22 mouse cellular contexts compared by ENCODE assay signal in genomic region chr3:146854473-146855087, GRCm38 (mm10). TPM values are rescaled to one million over a fixed set of nuclear protein-coding genes. Genes with fewer than 3 reads are reported as not detected.
DNase-seq lines count a peak whose midpoint lies in the region; ATAC-seq and TF ChIP-seq lines count a peak whose summit lies in the region.
"Had no signal": no experiment of that assay in that cellular context is flagged by ENCODE, and none has a peak within 500 bp of the region (broad histone marks: within the 10 kb centered on the region; RNA-seq: fewer than 3 reads in every experiment).

No protein-coding gene starts in this region.

- TF ChIP-seq CTCF in gastrocnemius, adult 2 months (IDR thresholded peaks at IDR 0.05): no peak

- intact Hi-C loops in gastrocnemius, adult 2 months (cut with DNase I): no loop called here
- intact Hi-C loops in gastrocnemius, postnatal 14 days (cut with DNase I; ENCODE audit: low total_unique reads): no loop called here

- peak overlapping the region; percentile 71; the same call in 1 of the 2 replicates for H3K4me2 ChIP-seq in midbrain, embryonic 14.5 days (ENCODE audit: low read length)
- H3K4me2 ChIP-seq in hindbrain, embryonic 15.5 days: peak overlapping the region; percentile 78; the same call in 1 of the 2 replicates
- H3K4me2 ChIP-seq in neural tube, embryonic 13.5 days: peak overlapping the region; percentile 76
- H3K4me2 ChIP-seq: liver, embryonic 15.5 days had no signal

- no peak for DNase-seq in gastrocnemius, adult 2 months
- no peak for DNase-seq in gastrocnemius, postnatal 14 days
- DNase-seq in midbrain, embryonic 14.5 days: no peak
- no peak for DNase-seq in midbrain, embryonic 10.5 days (ENCODE audit: low spot score)
- DNase-seq in left cerebral cortex, adult 11 months (ENCODE audit: low spot score): no peak
- DNase-seq in kidney, postnatal 4 days: no peak
- DNase-seq: adrenal gland, postnatal 14 days; cerebellum, postnatal 25 days; embryo, embryonic 11 days; kidney, postnatal 25 days; liver; lung, postnatal 4 days; thymus, adult 18-20 months; thymus, postnatal 36 days had no signal

- H3K4me1 ChIP-seq in midbrain, embryonic 14.5 days (ENCODE audit: control insufficient read depth, insufficient read depth, low read length): peaks cover 17% of the 10 kb centered on the region
- peaks cover 12% of the 10 kb centered on the region for H3K4me1 ChIP-seq in midbrain, embryonic 10.5 days
- peaks cover 26% of the 10 kb centered on the region for H3K4me1 ChIP-seq in hindbrain, embryonic 15.5 days (replicated peaks)
- peaks cover 30% of the 10 kb centered on the region for H3K4me1 ChIP-seq in neural tube, embryonic 13.5 days (replicated peaks)
- H3K4me1 ChIP-seq: liver, embryonic 15.5 days had no signal

- no peaks in the 10 kb centered on the region for H3K27me3 ChIP-seq in midbrain, embryonic 14.5 days (ENCODE audit: control insufficient read depth, insufficient read depth, low read length)
- no peaks in the 10 kb centered on the region for H3K27me3 ChIP-seq in midbrain, embryonic 10.5 days (ENCODE audit: low read depth, poor library complexity, severe bottlenecking)
- no peaks in the 10 kb centered on the region for H3K27me3 ChIP-seq in hindbrain, embryonic 15.5 days
- H3K27me3 ChIP-seq in neural tube, embryonic 13.5 days: no peaks in the 10 kb centered on the region

- no peak overlapping the region for H3K9ac ChIP-seq in midbrain, embryonic 14.5 days (replicated peaks; ENCODE audit: low read length)
- no peak overlapping the region for H3K9ac ChIP-seq in hindbrain, embryonic 15.5 days
- 0 out of 2 replicates have a peak overlapping the region, but pooled peaks have one; percentile 41 for H3K9ac ChIP-seq in neural tube, embryonic 13.5 days
- H3K9ac ChIP-seq: liver, embryonic 15.5 days had no signal

- peak overlapping the region; percentile 93 for H3K27ac ChIP-seq in gastrocnemius, adult 2 months
- H3K27ac ChIP-seq in midbrain, embryonic 14.5 days (replicated peaks; ENCODE audit: low read depth, low read length): no peak overlapping the region
- H3K27ac ChIP-seq in midbrain, embryonic 10.5 days (replicated peaks): no peak overlapping the region
- no peak overlapping the region for H3K27ac ChIP-seq in hindbrain, embryonic 15.5 days (replicated peaks)
- no peak overlapping the region for H3K27ac ChIP-seq in neural tube, embryonic 13.5 days (replicated peaks)
- H3K27ac ChIP-seq: heart, embryonic 10.5 days; limb, embryonic 10.5 days; liver, embryonic 15.5 days had no signal

- WGBS in midbrain, embryonic 14.5 days: 74% methylated on average over 7 of the region's 7 CpGs
- 86% methylated on average over 7 of the region's 7 CpGs for WGBS in midbrain, embryonic 10.5 days
- 75% methylated on average over 7 of the region's 7 CpGs for WGBS in hindbrain, embryonic 15.5 days
- 79% methylated on average over 7 of the region's 7 CpGs for WGBS in neural tube, embryonic 13.5 days

- ATAC-seq in midbrain, embryonic 14.5 days (ENCODE audit: low FRiP score, low TSS enrichment): no peak
- no peak for ATAC-seq in hindbrain, embryonic 15.5 days (ENCODE audit: low FRiP score, low read depth)
- no peak for ATAC-seq in neural tube, embryonic 13.5 days (ENCODE audit: low read depth)
- ATAC-seq: intestine, postnatal 0 days had no signal

- peak overlapping the region; percentile 89 for H3K4me3 ChIP-seq in gastrocnemius, adult 2 months
- H3K4me3 ChIP-seq in midbrain, embryonic 14.5 days (replicated peaks; ENCODE audit: low read depth, low read length): no peak overlapping the region; the same call in 1 of the 2 replicates
- H3K4me3 ChIP-seq in midbrain, embryonic 10.5 days: no peak overlapping the region
- H3K4me3 ChIP-seq in hindbrain, embryonic 15.5 days: no peak overlapping the region
- H3K4me3 ChIP-seq in neural tube, embryonic 13.5 days: peak overlapping the region; percentile 80; the same call in 1 of the 2 replicates
- H3K4me3 ChIP-seq: heart, embryonic 10.5 days; limb, embryonic 10.5 days; liver, embryonic 15.5 days; myocyte had no signal

- no peaks in the 10 kb centered on the region for H3K36me3 ChIP-seq in midbrain, embryonic 14.5 days (ENCODE audit: control insufficient read depth, insufficient read depth, low read length)
- H3K36me3 ChIP-seq in midbrain, embryonic 10.5 days: no peaks in the 10 kb centered on the region
- no peaks in the 10 kb centered on the region for H3K36me3 ChIP-seq in hindbrain, embryonic 15.5 days
- H3K36me3 ChIP-seq in neural tube, embryonic 13.5 days: no peaks in the 10 kb centered on the region
- H3K36me3 ChIP-seq: G1E; heart, embryonic 10.5 days; limb, embryonic 10.5 days; liver, embryonic 15.5 days had no signal

- no peaks in the 10 kb centered on the region for H3K9me3 ChIP-seq in midbrain, embryonic 14.5 days (ENCODE audit: control insufficient read depth, low read length)
- no peaks in the 10 kb centered on the region for H3K9me3 ChIP-seq in midbrain, embryonic 10.5 days (replicated peaks)
- H3K9me3 ChIP-seq in hindbrain, embryonic 15.5 days: no peaks in the 10 kb centered on the region
- no peaks in the 10 kb centered on the region for H3K9me3 ChIP-seq in neural tube, embryonic 13.5 days
- H3K9me3 ChIP-seq: G1E; heart, embryonic 10.5 days; limb, embryonic 10.5 days; liver, embryonic 15.5 days had no signal

RNA-seq across cellular contexts. Expression of gene Ttll7, which starts 2.4 kb away (rescaled TPM):
- 100 to 1,000 TPM in 1 of 2 experiments, 10 to 100 TPM in 1; 63.7 to 165 TPM for total RNA-seq in gastrocnemius, adult 2 months (2021)
- 10 to 100 TPM; 21.2 to 24.9 TPM for total RNA-seq in gastrocnemius, postnatal 14 days (2021)
- polyA plus RNA-seq in midbrain, embryonic 14.5 days (2014; fragmentation: Nextera tagmentation; extraction: Ambion mirVana): 8.4 and 10.2 TPM in 2 replicates
- polyA plus RNA-seq in midbrain, embryonic 10.5 days (2016; fragmentation: Nextera tagmentation; extraction: Ambion mirVana): 3.2 and 3.7 TPM in 2 replicates
- polyA plus RNA-seq in hindbrain, embryonic 15.5 days (2015; fragmentation: Nextera tagmentation; extraction: Ambion mirVana): 8.5 and 8.7 TPM in 2 replicates
- polyA plus RNA-seq in neural tube, embryonic 13.5 days (2015; fragmentation: Nextera tagmentation; extraction: Ambion mirVana): 16.5 and 20.8 TPM in 2 replicates
- polyA plus RNA-seq: G1E had no signal

RNA-seq across cellular contexts. Expression of gene Prkacb, which starts 41.8 kb away (rescaled TPM):
- total RNA-seq in gastrocnemius, adult 2 months (2021): 10 to 100 TPM; 44.3 to 45.4 TPM
- 10 to 100 TPM; 46.0 to 46.4 TPM for total RNA-seq in gastrocnemius, postnatal 14 days (2021)
- 143 and 186 TPM in 2 replicates for polyA plus RNA-seq in midbrain, embryonic 14.5 days (2014; fragmentation: Nextera tagmentation; extraction: Ambion mirVana)
- polyA plus RNA-seq in midbrain, embryonic 10.5 days (2016; fragmentation: Nextera tagmentation; extraction: Ambion mirVana): 56.0 and 64.4 TPM in 2 replicates
- 181 and 186 TPM in 2 replicates for polyA plus RNA-seq in hindbrain, embryonic 15.5 days (2015; fragmentation: Nextera tagmentation; extraction: Ambion mirVana)
- polyA plus RNA-seq in neural tube, embryonic 13.5 days (2015; fragmentation: Nextera tagmentation; extraction: Ambion mirVana): 133 and 140 TPM in 2 replicates

Comparison
In these comparisons a context has a peak if more than half of its experiments do, and no peak if none do; other contexts are left out.
1. H3K4me3 ChIP-seq: peak in gastrocnemius, adult 2 months (single experiment) and neural tube, embryonic 13.5 days (single experiment); none in midbrain, embryonic 14.5 days (single experiment), midbrain, embryonic 10.5 days (single experiment) and hindbrain, embryonic 15.5 days (single experiment).
2. Peak in every context shown above with its lines, with median percentiles within 50 percentile points of each other: H3K4me2 ChIP-seq.